Mouse (Mus musculus): ENCODE data around the gene Saa1.
A peak's percentile ranks its signal among the peaks of the same experiment; 100 is the strongest.

Saa1 gene

DNA sequence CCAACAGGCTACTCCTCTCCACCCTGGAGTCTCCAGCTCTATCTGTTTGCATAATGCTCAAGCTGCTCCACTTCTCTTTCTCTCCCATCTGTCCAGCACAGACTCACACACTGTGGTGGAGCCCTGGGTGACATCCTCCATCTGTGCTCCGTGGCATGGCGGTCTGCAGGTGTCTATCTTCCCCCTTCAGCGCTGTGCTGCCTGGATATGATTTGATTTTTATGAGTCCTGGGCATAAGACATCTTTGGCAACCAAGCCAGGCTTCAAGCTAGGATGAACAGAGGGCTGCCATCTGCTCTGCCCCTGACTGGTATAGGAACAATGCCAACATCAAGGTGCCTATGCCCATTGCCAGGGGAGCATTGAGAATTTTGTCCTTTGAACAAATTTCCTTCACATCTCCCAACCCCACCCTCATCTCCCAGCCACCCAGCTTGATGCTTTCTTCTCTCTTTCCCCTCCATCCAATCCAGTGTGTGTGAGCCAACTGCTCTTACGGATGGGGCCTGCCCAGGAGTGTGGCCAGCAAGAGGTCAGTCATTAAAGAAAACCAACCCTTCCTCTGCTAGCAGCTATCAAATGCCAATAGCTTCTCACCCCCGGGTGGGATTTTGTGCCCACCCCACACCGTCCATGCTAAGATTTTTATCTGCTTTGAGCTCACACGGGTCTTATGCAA, 24.0 kb downstream of the Saa1 start:
- no peak for DNase-seq

DNA sequence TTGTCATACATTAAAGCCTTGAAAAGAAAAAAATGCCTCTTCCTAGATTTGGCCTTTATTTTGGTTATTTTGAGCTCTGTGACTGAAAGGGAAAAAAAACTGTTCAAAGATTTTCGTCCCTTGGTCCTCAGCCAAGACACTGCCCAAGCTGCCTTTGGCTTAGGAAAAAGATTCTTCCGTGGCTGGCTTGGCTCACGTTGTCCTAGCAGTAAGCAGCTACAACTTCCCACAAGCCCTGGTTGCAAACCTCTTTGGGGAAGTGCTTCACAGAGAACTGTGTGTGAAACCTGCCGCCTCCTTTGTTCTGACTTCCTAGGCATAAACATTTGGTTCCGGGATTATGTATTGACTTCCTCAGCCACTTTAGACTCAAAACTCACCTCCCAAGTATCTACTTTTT, 25.9 kb downstream of the Saa1 start:
- DNase-seq = no peak

DNA sequence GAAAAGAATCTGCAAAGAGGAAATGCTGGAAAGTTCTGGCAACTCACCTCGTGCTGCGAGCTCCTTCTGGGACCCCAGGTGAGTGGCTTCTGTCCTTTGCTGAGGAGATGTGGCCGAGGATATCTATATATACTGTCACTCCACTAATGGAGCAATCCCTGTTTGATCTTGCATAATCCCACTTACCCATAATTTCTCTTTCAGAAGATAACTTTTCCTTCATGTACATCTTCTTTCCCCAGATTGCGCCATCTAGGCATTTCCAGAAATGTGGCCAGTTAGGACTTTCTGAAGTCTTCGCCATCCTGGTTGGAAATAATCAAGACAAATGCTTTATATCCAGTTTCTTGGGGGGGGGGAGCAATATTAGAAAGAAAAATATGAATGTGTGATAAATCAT, 27.2 kb downstream of the Saa1 start, which contains the start of gene Saa3:
Saa3 (minus strand) TSS at position 101 of the 400 bp plus-strand sequence.
- DNase-seq = no peak

DNA sequence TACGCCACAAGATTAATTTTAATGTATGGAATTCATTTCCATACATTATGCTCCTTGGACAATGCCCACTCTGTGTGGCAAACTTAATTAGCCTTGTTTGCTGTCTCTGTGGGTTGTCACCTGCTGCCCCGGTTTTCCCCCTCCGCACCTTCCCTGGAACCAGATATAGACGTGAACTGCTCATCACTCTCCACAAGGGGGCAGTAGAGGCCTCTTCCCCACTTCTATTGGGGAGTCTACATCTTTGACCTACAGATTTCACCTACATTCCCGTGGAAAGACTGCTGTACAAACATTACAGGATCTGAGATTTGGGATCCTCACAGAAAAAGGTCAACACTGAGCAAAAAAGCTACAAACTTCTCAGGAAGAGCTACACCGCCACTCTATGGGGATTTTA, 28.3 kb downstream of the Saa1 start:
- DNase-seq = peak; percentile 41 to 70

DNA sequence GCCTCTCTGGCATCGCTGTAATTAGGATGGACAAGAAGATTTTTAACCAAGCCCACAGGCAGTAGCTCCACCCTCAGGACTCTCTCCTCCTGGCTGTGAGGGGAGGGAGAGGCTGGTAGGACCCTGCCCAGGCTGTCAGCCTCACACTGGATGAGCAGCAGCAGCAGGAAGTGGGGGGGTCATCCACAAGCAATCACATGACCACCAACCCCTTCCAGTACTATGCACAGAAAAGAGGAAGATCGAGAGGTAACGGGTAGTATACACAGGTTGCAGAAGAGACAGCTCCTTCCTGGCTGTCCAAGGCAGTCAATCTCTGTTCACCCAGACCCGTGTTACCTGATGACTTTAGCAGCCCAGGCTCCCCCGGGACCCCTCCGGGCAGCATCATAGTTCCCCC, 30.5 kb downstream of the Saa1 start:
- peak; percentile 12 to 19 for DNase-seq

DNA sequence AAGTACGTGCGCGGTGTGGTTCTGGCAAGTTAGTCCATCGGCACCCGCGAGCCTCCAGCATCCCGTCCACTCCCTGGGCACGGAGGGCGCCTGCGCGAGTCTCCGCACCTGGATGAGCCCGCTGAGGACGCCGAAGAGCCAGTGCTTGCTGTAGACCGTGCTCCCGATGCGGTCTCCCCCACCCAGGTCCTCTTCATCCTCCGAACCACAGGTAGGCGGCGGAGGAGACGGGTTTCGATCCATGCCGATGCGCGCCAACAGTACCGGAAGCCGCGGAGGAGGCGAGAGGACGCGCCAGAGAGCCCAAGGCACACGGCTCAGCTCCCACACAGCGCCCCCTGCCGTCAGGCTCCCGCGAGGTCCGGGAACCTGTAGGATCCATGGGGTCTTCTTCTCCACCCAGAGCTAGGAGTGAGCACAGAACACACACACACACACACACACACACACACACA, 32.4 kb downstream of the Saa1 start, which contains the start of gene Saal1:
Saal1 (minus strand) TSS at position 291 of the 455 bp plus-strand sequence.
- DNase-seq = peak; percentile 69 to 85

DNA sequence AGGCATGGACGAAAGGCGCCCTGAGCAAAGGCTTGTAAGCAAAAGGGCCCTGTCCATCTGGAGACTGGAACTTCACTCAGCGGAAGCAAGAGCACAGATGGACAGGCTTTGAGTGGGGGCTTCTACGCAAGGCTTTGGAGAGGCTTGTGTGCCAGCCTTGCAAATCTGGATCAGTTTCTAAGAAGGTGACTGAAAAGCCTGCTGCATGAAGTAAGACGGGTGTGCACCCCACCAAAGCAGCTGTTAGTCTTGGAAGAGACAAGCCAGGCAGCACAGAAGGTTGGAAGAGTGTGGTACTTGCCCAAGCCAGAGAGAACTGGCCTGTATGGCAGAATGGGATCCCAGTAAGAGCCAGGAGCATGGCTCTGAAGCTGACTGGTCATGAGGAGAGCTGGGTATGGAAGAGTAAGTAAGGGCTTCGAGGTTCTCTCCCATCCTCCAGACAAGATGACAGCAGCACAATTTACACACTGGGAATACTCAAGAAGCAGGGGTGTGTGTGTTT, 42.2 kb downstream of the Saa1 start:
- no peak for DNase-seq

DNA sequence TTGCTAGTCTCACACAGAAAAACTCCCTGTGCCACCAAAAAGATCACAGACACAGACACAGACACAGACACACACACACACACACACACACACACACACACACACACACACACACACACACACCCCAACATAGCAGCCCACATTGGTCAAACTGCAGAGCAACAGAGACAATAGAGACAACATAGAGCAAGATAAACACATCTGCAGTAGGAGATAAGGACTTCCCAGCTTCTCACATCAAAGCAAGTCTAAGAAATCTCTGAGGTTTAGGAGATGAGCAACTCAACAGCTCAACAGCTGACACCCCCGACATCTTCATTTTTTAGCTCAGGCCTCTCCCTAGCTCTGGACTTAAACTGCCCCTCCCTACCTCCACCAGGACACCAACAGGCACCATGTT, 46.0 kb downstream of the Saa1 start:
- DNase-seq = no peak
